ENCODE assay signal across 8 mouse cellular contexts in the genomic region with DNA sequence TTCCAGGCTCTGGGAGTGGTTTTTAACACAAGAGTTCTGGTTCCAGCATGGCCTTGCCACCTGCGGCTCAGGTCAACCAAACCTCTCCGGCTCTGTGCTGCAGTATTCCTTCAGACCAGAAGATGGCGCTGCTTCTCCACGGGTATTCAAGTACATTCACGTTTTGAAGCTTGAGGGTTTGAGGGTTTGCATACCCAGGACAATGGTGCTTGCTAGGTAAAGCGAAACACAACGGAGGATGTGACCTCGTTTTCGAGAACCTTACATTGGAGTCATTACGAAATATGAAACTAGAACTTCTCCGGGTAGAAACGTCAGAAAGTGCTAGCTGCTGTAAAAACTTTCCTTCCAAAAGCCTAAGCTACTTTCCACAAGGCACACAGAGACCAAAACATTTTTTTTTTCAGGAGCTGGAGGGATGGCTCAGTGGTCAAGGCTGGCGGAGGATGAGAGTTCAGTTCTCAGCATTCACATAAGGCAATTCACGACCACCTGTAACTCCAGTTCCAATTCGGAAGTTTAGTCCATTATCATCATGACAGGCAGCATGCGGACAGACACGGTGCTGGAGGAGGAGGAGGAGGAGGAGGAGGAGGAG. TPM values are rescaled to one million over a fixed set of nuclear protein-coding genes. Genes with fewer than 3 reads are reported as not detected.
A peak's percentile ranks its signal among the peaks of the same experiment; 100 is the strongest.
DNase-seq lines count a peak whose midpoint lies in the region; ATAC-seq and TF ChIP-seq lines count a peak whose summit lies in the region.

No protein-coding gene starts in this region.

- intact Hi-C loops in left cerebral cortex, postnatal 10 days (cut with DNase I) = loop anchor here (2.0 to 5.0 kb wide), 2 partner anchors 229 to 855 kb away; no protein-coding TSS in a partner anchor

- no peak overlapping the region for H3K27ac ChIP-seq in cortical plate, adult 2 months (ENCODE audit: insufficient read depth, low read length)

- peak; percentile 73 for ATAC-seq in activated CD4-positive, CD25-positive, alpha-beta regulatory T cell, adult 4 months
- ATAC-seq in megakaryocyte progenitor cell, adult 5-6 weeks (replicated peaks; ENCODE audit: poor library complexity) = peak; percentile 93

- no peak overlapping the region for H3K4me3 ChIP-seq in cortical plate, adult 2 months (ENCODE audit: insufficient read depth, low read length)

- peak; percentile 97 for TF ChIP-seq CTCF in cortical plate, adult 2 months (IDR thresholded peaks at IDR 0.05; ENCODE audit: extremely low read depth, insufficient read depth, low read length)

- no peaks in the 10 kb centered on the region for H3K4me1 ChIP-seq in cortical plate, adult 2 months (ENCODE audit: control insufficient read depth, insufficient read depth, low read length)

- TF ChIP-seq POLR2A in cortical plate, adult 2 months (IDR thresholded peaks at IDR 0.05; ENCODE audit: extremely low read depth, insufficient read depth, low read length) = no peak

- peak; percentile 64 to 66 for DNase-seq in gastrocnemius, adult 8-10 months (ENCODE audit: low spot score in 2 of 2)
- peak; percentile 93 for DNase-seq in hindlimb bud, embryonic 11.5 days (ENCODE audit: extremely low spot score, low read depth, low spot score)
- peak; percentile 73 to 75 for DNase-seq in left cerebral cortex, postnatal 10 days (ENCODE audit: extremely low spot score in 1 of 2, low spot score in 2 of 2)
- DNase-seq in right cerebral cortex, postnatal 14 days = peak; percentile 76
- peak; percentile 81 for DNase-seq in urinary bladder, postnatal 25 days (ENCODE audit: low spot score)

RNA-seq across cellular contexts. Expression of gene Dynll2, which starts 19.5 kb away (rescaled TPM):
- polyA plus RNA-seq in activated CD4-positive, CD25-positive, alpha-beta regulatory T cell, adult 4 months (2017; shearing (Covaris generic)) = 1 to 10 TPM; 4.3 to 4.4 TPM
- polyA plus RNA-seq in cortical plate, adult 2 months (2012; rRNA removed) = 396 and 411 TPM in 2 replicates
- 100 to 1,000 TPM; 201 to 320 (median 253) TPM for total RNA-seq in gastrocnemius, adult 8-10 months (2022)
- 100 to 1,000 TPM; 373 to 406 TPM for total RNA-seq in left cerebral cortex, postnatal 10 days (2021)
- 11.1 and 12.8 TPM in 2 replicates for total RNA-seq in megakaryocyte progenitor cell, adult 5-6 weeks (2015)
- total RNA-seq in megakaryocyte progenitor cell, adult 5-6 weeks (2017) = 9.7 and 18.0 TPM in 2 replicates

RNA-seq across cellular contexts. Expression of gene Olfr464, which starts 47.0 kb away (rescaled TPM):
- not detected for polyA plus RNA-seq in activated CD4-positive, CD25-positive, alpha-beta regulatory T cell, adult 4 months (2017; shearing (Covaris generic))
- polyA plus RNA-seq in cortical plate, adult 2 months (2012; rRNA removed) = 2.1 and 3.1 TPM in 2 replicates
- total RNA-seq in gastrocnemius, adult 8-10 months (2022) = not detected
- under 1 TPM in 1 of 2 experiments, not detected in 1; 0.22 TPM for total RNA-seq in left cerebral cortex, postnatal 10 days (2021)
- not detected in 2 replicates for total RNA-seq in megakaryocyte progenitor cell, adult 5-6 weeks (2015)
- total RNA-seq in megakaryocyte progenitor cell, adult 5-6 weeks (2017) = not detected in 2 replicates

Comparison
In these comparisons a context has a peak if more than half of its experiments do, and no peak if none do; other contexts are left out.
1. RNA of gene Dynll2, which starts 19.5 kb away (total RNA-seq): 373 to 406 TPM in left cerebral cortex, postnatal 10 days and 201 to 320 TPM in gastrocnemius, adult 8-10 months; 9.7 to 18.0 TPM in megakaryocyte progenitor cell, adult 5-6 weeks; every median in the first group is over 10 times any median in the second.
2. Peak in every context shown above with its lines, with median percentiles within 50 percentile points of each other: DNase-seq.